Mouse (Mus musculus) lung, adult 2 months (tissue): ENCODE data around the gene Cyfip2.

Experiments used
- CTCF ChIP-seq: fragments of 200-500 bp; IDR thresholded peaks from 2 replicates; pipeline ENCODE4 v1.5.1; 2011; ENCODE audit warnings: mild to moderate bottlenecking, low read length, control low read depth; ENCODE audit not compliant: insufficient read depth
- POLR2A ChIP-seq: fragments of 200-500 bp; IDR thresholded peaks from 2 replicates; pipeline ENCODE4 v1.6.1; 2011; ENCODE audit warnings: low read depth, mild to moderate bottlenecking, control low read depth, low read length, borderline replicate concordance; ENCODE audit errors: extremely low read depth

- TF ChIP-seq POLR2A = no peak
- TF ChIP-seq CTCF = no peak
Observed at GRCm38 (mm10) chr11:46336020-46336419, 23.4 kb upstream of the Cyfip2 start.
